Mouse (Mus musculus) left cerebral cortex, adult 18-20 months (tissue): ENCODE measurements at regions not wholly inside any gene's neighbourhood (a gene's known extent, or its start where the extent isn't known, plus 50 kb on each side); places are given as distances from the start of the nearest gene placed in this dataset.
"Not testable (repeated sequence)": the region's sequence is repeated elsewhere in the genome, so short reads cannot be mapped to it uniquely, and the experiment has no call there.

Experiments
- DNase-seq, 2 experiments: peaks; one replicate each; pipeline ENCODE4 v3.0.0; 2021 to 2022; ENCODE audit warnings: low spot score in 2 of 2, mixed read lengths in 1 of 2

DNA sequence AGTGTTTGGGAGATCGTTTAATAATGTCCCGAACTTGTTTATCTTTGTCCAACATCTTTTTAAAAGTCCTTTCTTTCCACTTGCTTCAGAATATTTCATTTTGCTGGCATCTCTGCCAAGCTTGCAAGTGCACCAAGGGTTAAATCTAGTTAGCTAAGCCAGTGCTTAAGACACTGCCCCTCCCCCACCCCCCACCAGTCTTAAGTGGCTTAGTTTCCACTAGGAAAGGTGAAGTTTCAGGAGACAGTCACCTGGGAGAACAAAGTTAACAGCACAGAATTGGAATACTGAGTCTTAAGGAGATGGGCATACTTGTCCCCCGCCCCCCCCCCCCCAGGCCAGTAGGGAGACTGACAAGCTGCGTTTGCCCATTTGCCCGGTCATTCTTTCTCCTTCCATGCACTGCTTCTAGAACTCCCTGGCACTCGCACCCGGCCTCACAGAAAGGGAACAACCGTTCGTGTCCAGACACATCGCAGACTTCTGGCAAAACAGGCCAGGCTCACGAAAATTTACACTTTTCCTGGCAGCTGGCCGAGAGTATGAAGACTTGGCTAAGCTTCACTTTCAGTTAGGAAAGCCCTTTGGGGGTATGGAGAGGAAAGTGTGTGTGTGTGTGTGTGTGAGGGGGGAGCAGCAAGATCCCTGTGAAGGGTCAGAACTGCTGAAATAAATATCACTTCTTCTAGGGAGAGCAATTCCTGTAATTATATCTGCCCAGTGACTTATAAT, 219.2 kb downstream of the Bcl11a start:
- DNase-seq: no peak

DNA sequence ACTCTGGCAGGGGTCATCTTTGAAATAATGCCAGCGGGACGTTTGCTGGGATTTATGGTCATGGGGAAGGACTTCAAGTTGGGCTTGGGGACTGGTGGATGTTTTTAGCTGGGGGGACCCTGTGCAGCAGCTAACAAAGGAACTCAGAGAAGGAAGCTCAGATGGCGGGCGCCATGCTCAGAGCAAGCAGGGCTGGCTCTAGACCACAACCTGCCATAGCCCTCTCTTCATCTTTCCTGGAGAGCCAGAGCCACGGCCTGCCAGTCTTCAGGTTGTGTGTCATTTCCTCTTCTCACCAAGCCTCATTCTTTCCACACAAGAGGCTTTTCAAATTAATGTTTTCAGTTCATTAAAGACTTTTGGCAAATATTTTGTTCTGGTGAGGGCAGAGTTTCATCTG, 219.9 kb downstream of the Bcl11a start:
- DNase-seq: no peak

DNA sequence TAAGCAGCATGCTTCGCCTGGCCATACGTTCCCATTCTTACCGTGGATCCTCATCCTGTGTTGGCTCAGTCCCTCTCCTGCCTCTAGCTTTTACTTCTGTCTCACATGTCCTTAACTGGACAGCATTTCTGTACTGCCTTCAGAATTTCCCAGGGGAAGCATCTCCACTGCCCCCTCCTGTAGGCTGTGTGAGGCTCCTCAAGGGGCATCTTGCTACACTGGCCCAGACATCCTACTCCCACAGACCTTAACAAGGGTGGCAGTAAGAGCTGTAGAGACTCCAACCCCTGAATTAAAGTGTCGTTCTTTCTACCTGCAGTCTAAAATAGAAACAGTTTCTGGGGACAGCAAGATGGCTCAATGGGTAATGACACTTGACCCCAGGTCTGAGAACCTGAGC, 222.5 kb downstream of the Bcl11a start:
- DNase-seq: no peak

DNA sequence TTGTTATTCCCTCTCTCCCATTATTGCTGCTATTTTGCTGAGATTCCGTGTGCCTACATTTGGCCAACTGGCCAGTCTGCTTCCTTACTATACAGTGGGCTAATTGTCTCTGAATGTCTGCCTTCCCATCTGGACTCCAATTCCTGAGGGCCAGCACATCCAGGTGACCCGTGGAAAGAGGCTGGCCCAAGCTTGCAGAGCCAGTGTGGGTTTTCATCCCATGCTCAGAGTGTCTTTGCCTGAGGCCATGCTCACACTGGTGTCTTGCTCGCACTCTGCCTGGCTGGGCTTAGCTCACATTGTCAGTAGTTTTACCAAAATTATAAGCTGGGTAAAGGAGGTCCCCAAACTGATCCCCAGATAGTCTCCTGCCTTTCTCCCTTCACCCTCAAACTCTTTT, 223.3 kb downstream of the Bcl11a start:
- no peak for DNase-seq

DNA sequence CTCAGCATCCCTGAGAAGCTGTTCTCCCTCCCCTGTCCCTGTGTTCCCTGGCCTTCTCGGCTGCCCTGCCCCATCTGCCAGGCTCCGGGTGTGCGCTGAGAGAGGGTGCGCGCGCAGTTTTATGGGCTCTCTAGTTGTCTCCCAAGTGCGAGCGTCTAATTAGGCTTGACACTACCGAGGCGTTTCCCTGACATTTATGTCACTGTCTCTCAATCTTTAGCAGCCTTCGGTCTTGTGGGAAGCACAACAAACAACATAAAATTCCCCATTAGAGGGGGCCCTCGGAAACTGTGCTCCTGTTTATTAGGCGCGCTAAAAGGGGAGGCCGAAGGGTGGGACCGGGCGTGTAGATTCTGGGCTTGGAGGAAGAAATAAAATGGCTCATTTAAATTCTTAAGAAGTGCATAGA, 227.3 kb downstream of the Bcl11a start:
- no peak for DNase-seq

DNA sequence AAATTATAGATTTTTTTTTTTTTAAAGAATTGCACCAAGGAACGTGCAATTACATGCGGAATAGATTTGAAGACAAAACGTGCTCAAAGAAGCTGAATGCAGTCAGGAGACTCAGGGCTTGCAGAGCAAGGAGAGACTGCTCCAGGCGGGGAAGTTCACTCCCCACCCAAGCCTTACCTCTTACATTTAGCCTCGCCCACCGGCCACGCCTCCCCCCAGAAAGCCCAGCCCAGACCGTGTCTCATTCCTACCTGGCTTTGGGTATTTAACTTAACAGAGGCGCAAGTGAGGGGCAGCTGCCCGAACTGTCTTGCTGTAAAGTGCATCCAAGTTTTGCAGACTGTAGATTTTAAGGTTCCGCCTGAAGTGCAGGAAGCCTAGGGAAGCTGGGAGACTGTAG, 227.8 kb downstream of the Bcl11a start:
- no peak for DNase-seq

DNA sequence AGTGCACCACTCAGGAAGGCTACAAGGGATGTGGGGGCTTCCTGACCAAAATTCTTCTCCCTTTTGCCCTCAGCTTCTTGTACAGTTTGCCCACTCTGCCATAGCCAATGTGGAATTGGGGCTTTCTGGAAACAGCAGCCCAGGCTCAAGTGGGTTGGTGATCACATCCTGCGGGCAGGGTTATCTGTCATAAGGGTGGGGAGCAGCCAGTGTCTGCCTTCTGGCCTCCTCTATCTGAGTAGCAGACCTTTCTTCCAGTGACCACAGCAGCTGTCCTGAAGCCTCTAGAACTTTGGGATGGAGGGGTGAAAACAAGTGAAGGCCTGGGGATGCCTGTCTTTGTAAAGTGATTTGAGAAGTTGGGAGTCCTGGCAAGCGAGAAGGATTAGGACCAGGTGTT, 228.2 kb downstream of the Bcl11a start:
- no peak for DNase-seq

DNA sequence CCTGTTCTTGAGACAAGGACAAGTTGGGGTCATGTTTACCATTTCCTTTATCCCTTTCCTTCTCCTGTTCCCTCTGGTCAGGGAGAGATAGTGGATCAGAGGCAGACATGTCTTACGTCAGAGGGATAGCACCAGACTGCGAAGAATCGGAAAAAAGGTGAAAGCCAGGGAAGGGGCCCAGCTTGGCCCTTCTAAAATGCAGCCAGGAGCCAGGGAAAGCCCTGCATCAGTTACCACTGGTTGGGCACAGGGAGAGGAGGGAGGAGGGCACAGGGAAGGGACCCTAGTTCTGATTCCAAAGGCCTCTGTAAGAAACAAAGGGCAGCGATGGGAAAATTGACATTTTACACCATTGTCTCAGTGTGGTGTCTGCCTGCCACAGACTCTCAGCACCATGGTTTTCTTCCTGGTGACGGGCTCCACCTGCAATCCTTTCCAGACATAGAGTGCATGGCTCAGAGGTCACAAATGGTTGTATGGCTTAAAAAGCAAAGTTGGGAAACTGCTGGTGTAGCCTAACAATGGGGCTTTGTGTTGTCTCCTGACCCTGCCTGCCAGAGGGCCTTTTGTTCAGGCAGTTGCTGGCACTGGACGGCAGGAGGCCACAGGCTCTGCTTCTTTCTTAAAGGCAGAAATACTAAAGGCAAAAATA, 229.9 kb downstream of the Bcl11a start:
- no peak for DNase-seq

DNA sequence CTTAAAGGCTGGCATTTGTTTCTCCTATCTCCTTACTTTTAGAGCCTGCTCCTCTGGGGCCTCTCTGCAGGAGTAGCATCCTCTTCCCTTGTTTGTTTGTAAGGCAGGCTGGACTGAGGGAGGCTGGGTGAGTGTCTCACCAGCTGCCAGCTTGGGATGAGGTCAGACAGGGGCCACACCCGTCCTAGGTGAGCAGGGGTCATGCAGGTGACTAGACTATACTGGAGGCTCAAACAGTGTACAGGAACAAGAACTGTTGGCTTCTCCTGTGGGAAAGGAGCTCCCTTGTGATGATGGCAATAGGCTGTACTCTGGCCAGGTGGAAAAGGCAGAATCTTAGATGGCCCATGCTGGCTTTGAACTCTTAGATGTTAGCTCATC, 230.4 kb downstream of the Bcl11a start:
- no peak for DNase-seq

DNA sequence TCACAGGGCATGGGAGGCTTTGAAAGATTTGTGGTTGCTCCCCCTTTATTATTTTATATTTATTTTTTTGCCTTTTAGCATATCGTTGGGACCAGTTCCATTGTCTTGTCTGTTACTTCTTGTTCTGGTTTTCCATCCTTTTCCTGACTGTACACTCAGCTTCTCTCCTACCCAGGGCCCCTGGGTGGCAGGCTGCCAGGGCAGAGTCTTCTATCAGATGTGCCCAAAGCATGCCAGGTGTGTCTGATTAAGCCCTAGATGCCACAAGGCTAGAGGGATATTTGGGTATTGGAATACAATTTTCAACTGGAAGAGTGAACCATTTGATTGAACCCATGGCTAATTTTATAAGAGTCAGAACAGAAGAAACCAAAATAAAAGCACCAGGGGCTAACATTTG, 236.2 kb downstream of the Bcl11a start:
- DNase-seq: no peak

DNA sequence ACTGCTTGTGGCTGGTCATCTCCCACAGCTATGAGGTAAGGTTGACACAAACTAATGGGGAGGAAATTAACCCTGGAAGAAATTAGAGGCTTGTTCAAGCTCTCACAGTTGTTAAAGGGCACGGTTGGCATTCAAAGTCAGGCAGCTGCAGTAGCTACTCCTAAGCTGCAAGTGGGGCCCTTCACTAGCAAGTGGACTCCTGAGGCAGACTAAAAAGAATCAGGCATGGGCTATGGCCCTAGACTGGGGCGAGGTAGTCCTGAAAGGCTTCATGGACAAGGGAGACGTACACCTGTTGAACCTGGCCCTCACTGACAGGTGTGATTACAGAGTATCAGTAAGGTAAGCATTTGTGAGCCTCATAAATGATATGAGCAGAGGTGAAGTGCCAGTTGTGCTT, 237.7 kb downstream of the Bcl11a start:
- DNase-seq: no peak

DNA sequence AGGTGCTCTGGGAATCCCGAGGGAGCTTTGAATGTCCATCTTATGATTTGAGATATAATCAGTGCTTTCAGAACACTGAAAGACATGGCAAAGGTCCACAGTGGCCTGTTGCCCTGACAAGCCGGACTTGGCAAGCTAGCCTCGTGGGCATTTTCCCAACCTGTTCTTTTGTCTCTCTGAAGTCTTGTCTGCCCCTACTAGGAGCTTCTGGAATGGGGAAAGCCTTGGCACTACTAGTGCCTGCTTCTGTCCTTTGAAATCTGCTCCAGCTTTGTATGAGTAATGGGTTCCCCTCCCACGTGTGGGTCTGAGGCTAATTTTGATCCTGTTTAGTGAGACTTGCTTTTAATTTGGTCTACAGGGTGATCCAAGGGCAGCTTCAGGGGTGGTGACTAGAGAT, 238.3 kb downstream of the Bcl11a start:
- peak in 1 of 2 experiments; percentile 12 for DNase-seq

DNA sequence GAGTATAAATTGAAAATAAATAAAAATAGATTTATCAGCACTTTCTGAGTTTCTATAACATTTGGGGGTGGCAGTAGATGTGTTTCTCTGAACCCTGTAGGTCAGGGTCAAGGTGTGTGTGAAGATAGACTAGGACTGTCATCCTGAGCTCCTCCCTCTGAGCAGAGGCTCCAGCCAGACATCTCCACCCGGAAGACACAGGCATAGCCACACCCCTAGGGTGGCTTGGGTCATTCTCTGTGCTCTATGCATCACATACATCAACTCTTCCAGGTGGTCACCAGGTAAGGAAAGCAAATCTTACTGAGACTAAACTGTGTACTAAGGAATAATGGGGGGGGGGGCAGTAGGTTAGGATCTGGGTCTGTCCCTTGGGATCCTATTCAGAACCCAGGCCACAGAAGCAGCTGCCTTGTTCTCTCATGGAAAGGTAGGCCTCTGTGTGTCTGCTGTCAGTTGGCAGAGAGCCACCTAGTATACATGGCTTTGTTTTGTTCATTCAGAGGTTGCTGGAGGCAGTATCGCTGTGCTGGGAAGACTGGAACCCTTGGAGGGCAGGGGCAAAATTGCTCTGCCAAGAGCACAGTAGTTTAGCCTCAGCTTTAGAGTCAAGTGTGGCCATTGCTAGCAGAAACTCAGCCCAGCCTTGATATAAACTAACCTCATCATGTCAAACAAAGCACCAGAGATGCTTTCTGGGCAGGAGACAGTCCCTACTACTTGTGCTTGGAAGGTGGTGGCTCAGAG, 240.3 kb downstream of the Bcl11a start:
- DNase-seq: no peak

DNA sequence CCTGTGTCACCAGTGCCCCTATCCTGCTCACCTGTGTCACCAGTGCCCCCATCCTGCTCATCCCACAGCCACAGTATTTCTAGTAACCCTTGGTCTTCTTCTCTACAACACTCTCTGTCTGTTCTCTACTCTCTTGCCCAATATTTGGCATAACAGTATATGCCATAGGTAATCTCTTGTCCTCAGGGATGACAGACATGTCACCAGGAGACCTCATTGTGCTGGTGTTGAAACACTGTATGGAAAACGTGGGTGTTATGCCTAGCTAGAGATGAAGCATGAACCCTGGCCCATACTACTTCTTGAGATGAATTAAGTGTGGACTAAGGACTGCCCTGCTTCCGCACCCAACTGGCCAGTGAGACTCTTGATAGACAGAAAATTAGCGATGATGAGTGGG, 241.4 kb downstream of the Bcl11a start:
- no peak for DNase-seq

DNA sequence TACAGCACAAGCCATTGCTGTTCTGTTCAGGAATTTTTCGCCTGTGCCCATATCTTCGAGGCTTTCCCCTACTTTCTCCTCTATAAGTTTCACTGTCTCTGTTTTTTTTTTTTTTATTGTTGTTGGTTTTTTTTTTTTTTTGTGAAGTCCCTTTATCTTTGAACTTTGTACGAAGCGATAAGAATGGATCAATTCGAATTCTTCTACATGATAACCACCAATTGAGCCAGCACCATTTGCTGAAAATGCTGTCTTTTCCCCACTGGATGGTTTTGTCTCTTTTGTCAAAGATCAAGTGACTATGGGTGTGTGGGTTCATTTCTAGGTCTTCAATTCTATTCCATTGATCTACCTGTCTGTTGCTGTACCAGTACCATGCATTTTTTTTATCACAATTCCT, 244.6 kb downstream of the Bcl11a start:
- not testable (repeated sequence) for DNase-seq

DNA sequence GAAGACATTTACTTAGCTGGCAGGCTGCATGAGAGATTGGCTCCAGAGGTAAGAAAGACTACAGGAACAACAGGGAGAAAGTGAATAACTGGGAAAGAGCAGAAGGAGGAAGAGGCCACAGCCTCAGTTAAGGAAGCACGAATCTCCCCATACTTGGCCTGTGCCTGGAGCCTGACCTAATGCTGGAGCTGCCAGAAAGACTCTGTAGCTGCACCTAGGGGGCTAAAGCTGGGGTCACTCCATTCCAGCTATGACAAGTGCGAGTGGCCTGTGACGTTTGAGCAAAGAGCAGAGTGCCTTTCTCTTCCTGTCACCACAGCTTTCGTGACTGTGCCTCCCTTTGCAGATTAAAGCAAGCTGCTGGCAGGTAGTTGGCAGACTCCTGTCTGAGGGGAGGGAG, 250.6 kb downstream of the Bcl11a start:
- DNase-seq: no peak

DNA sequence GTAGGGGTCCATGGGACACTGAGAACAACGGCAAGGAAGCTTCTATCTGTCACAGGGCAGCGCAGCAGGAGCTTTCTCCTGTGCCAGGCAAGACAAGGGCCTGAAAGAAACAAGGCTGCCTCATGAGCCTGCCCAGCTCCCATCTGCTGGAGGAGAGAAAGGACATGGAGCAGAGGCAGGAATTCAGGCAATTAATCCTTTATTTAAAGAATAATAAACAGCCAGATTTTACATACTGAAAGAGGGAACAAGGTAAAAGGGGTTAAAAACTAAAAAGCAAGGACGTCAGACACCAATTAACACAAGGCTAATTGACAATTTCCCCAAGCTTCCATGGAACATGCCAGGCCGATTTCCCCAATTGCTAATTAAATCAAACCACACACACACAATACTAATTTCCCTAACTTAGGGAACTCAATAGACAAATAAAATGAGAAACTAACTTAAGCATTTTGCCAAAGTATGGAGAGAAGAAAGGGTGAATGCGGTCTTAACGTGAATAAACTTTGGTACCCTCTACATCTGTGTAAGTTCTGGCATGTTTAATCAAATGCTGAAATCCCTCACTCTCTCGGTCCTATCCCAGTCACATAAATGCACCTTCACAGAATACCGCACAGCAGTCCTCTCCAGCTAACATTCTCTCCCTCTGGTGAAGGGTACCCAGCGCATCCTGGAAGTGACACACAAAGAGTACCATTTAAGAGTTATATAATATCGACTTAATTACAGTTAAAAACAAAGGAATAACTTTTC, 252.7 kb downstream of the Bcl11a start:
- DNase-seq: no peak

DNA sequence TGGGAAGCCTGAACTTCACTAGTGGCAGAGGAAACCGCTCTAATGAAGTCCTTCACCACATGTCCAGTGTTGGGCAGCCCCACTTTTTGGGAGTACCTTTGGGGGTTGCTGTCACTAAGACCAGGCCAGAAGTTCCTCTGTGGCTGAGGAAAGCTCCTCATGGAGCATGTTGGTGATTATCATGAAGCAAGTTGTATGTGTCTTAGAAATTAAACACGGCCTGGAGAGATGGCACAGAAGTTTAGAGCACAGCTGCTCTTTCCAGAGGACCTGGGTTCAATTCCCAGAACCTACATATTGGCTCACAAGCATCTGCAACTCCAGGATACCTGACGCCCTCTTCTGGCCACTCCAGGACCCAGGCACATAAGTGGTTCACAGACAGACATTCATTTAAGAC, 254.4 kb downstream of the Bcl11a start:
- DNase-seq: no peak

DNA sequence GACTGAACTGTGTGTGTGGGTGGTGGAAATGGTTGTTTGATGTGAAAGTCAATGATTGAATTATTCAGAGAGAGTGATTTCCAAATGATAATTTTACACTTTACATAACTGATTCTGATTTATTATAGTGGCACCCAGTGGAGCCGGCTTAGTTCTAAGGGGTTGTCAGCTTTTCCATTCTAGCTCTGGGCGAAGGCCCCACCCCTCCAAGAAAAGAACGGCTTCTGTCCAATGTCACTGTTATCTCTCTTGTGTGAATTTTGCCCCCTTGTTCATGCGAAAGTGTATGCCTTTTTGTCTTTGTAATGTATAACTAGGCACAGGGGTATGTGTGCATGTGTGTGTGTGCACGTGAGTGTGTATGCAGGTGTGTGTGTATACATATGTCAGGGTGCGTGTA, 255.3 kb downstream of the Bcl11a start:
- no peak for DNase-seq

DNA sequence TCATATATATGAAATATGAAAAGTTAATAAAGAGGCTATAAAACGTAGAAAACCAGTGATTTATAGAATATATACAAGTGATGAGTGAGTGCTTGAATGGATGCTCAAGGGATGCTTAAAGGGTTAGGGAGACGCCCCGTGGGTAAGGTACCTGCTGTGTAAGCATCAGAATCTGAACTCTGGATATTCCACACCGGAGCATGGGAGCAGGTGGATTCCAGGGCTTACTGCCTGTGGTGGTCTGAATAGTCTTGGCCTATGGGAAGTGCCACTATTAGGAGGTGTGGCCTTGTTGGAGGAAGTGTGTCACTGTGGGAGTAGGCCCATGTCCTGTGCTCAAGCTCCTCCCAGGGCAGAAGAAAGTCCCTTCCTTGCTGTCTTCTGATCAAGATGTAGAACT, 257.4 kb downstream of the Bcl11a start:
- no peak for DNase-seq

DNA sequence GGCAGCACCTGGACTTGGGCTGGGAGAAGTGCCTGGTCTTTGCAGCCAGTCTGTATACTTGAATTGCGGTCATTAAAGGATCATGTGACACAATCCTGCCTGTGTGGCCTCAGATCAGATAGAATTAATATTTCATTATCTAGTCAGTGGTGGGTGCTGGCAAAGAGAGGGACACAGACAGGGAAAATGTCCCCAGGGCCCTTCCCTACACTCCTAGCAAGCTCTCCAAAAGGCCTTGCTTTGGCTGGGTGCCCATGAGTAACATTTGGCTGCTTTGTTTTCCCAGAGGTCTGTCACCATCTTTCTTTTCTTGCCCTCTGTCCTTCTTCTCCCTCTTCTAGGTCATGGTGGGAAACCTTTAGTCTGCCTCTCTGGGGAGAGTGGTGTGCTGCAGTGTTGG, 260.3 kb downstream of the Bcl11a start:
- no peak for DNase-seq

DNA sequence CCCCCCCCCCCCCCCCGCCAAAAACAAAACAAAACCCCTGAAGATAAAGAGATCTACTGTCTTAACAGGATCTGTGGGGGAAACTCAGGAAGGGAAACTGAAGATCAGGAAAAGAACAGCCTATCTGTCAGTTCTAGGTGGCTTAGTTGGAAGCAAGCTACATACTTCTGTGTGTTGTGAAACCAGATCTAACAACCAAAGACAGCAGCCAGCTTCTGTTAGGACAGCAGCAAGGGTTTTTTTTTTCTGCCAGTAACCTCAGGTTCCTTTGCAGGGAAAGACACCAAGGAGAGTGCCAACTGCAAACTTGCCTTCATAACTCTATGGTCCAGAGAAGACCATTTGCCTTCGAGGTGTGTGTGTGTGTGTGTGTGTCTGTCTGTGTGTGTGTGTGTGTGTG, 261.2 kb downstream of the Bcl11a start:
- DNase-seq: no peak
